Mouse (Mus musculus): ENCODE measurements at regions not wholly inside any gene's neighbourhood (a gene's known extent, or its start where the extent isn't known, plus 50 kb on each side); places are given as distances from the start of the nearest gene placed in this dataset.
"Not testable (repeated sequence)": the region's sequence is repeated elsewhere in the genome, so short reads cannot be mapped to it uniquely, and the experiment has no call there.

- DNase-seq, result no peak
Observed at GRCm38 (mm10) chr10:99320797-99321196, 57.8 kb downstream of the Dusp6 start.

GRCm38 (mm10) chr10:99323358-99323757, 60.3 kb downstream of the Dusp6 start:
- peak; percentile 87 for DNase-seq

GRCm38 (mm10) chr10:99327501-99327900, 64.5 kb downstream of the Dusp6 start:
- DNase-seq, result no peak

- no peak for DNase-seq
Observed at GRCm38 (mm10) chr10:99328568-99328967, 65.5 kb downstream of the Dusp6 start.

GRCm38 (mm10) chr10:99329469-99329868, 66.4 kb downstream of the Dusp6 start:
- no peak for DNase-seq

- DNase-seq, result no peak
Observed at GRCm38 (mm10) chr10:99330519-99330918, 67.5 kb downstream of the Dusp6 start.

GRCm38 (mm10) chr10:99331876-99332275, 68.8 kb downstream of the Dusp6 start:
- no peak for DNase-seq

- DNase-seq, result no peak
Observed at GRCm38 (mm10) chr10:99333831-99334230, 70.8 kb downstream of the Dusp6 start.

- DNase-seq, result no peak
Observed at GRCm38 (mm10) chr10:99336091-99336490, 73.1 kb downstream of the Dusp6 start.

- not testable (repeated sequence) for DNase-seq
Observed at GRCm38 (mm10) chr10:99338790-99339189, 75.8 kb downstream of the Dusp6 start.

GRCm38 (mm10) chr10:99339291-99339912, 76.4 kb downstream of the Dusp6 start:
- DNase-seq, result peak; percentile 58

GRCm38 (mm10) chr10:99340057-99340456, 77.0 kb downstream of the Dusp6 start:
- DNase-seq, result not testable (repeated sequence)

- DNase-seq, result no peak
Observed at GRCm38 (mm10) chr10:99349125-99349716, 86.2 kb downstream of the Dusp6 start.

GRCm38 (mm10) chr10:99353541-99354292, 90.7 kb downstream of the Dusp6 start:
- DNase-seq, result no peak

GRCm38 (mm10) chr10:99354352-99354751, 91.3 kb downstream of the Dusp6 start:
- no peak for DNase-seq

- DNase-seq, result no peak
Observed at GRCm38 (mm10) chr10:99355303-99355702, 92.3 kb downstream of the Dusp6 start.

- DNase-seq, result no peak
Observed at GRCm38 (mm10) chr10:99356221-99356620, 93.2 kb downstream of the Dusp6 start.

- peak; percentile 47 for DNase-seq
Observed at GRCm38 (mm10) chr10:99356883-99357282, 93.9 kb downstream of the Dusp6 start.

- DNase-seq, result no peak
Observed at GRCm38 (mm10) chr10:99357347-99357746, 94.3 kb downstream of the Dusp6 start.

- DNase-seq, result no peak
Observed at GRCm38 (mm10) chr10:99358256-99358655, 95.2 kb downstream of the Dusp6 start.

- DNase-seq, result no peak
Observed at GRCm38 (mm10) chr10:99359439-99359866, 96.4 kb downstream of the Dusp6 start.

- not testable (repeated sequence) for DNase-seq
Observed at GRCm38 (mm10) chr10:99360601-99361000, 97.6 kb downstream of the Dusp6 start.

- no peak for DNase-seq
Observed at GRCm38 (mm10) chr10:99366162-99366561, 103.1 kb downstream of the Dusp6 start.

GRCm38 (mm10) chr10:99367757-99368156, 104.7 kb downstream of the Dusp6 start:
- peak; percentile 53 for DNase-seq
